Mouse (Mus musculus): Measurements from ENCODE around the gene G3bp2.

GRCm38 (mm10) chr5:92009827-92010226 is 73.7 kb downstream of the G3bp2 start:
- TF ChIP-seq CTCF (IDR thresholded peaks at IDR 0.05; ENCODE audit: low read depth) = no peak
- no peak; the same call in 1 of the 2 replicates for TF ChIP-seq EP300 (IDR thresholded peaks at IDR 0.05; ENCODE audit: low read depth)
